Mouse (Mus musculus): ENCODE data around the gene Adra1d.

Gene Adra1d

GRCm38 (mm10) chr2:131541686-131542085, 20.4 kb downstream of the Adra1d start:
- DNase-seq (ENCODE audit: low read depth, low spot score): no peak

GRCm38 (mm10) chr2:131539780-131540179, 22.3 kb downstream of the Adra1d start:
- no peak for DNase-seq (ENCODE audit: low read depth, low spot score)

GRCm38 (mm10) chr2:131538341-131538740, 23.7 kb downstream of the Adra1d start:
- no peak for DNase-seq (ENCODE audit: low read depth, low spot score)

- DNase-seq (ENCODE audit: low read depth, low spot score): no peak
Measured at GRCm38 (mm10) chr2:131535168-131535567, 26.9 kb downstream of the Adra1d start.

- DNase-seq (ENCODE audit: low read depth, low spot score): no peak
Measured at GRCm38 (mm10) chr2:131531271-131531670, 30.8 kb downstream of the Adra1d start.

- DNase-seq (ENCODE audit: low read depth, low spot score): peak; percentile 48
Measured at GRCm38 (mm10) chr2:131530623-131531008, 31.5 kb downstream of the Adra1d start.

- peak; percentile 77 for DNase-seq (ENCODE audit: low read depth, low spot score)
Measured at GRCm38 (mm10) chr2:131529898-131530622, 32.0 kb downstream of the Adra1d start.

GRCm38 (mm10) chr2:131527061-131527460, 35.0 kb downstream of the Adra1d start:
- DNase-seq (ENCODE audit: low read depth, low spot score): peak; percentile 44

- no peak for DNase-seq (ENCODE audit: low read depth, low spot score)
Measured at GRCm38 (mm10) chr2:131520743-131521142, 41.3 kb downstream of the Adra1d start.

- DNase-seq (ENCODE audit: low read depth, low spot score): no peak
Measured at GRCm38 (mm10) chr2:131518790-131519189, 43.3 kb downstream of the Adra1d start.

- DNase-seq (ENCODE audit: low read depth, low spot score): no peak
Measured at GRCm38 (mm10) chr2:131517550-131517949, 44.5 kb downstream of the Adra1d start.

- no peak for DNase-seq (ENCODE audit: low read depth, low spot score)
Measured at GRCm38 (mm10) chr2:131514055-131514621, 47.9 kb downstream of the Adra1d start.

- DNase-seq (ENCODE audit: low read depth, low spot score): no peak
Measured at GRCm38 (mm10) chr2:131513477-131513876, 48.6 kb downstream of the Adra1d start.

- DNase-seq (ENCODE audit: low read depth, low spot score): no peak
Measured at GRCm38 (mm10) chr2:131510531-131510930, 51.6 kb downstream of the Adra1d start.

- DNase-seq (ENCODE audit: low read depth, low spot score): peak; percentile 86
Measured at GRCm38 (mm10) chr2:131509671-131510313, 52.3 kb downstream of the Adra1d start.

- DNase-seq (ENCODE audit: low read depth, low spot score): no peak
Measured at GRCm38 (mm10) chr2:131508501-131508900, 53.6 kb downstream of the Adra1d start.

GRCm38 (mm10) chr2:131506358-131506757, 55.7 kb downstream of the Adra1d start:
- DNase-seq (ENCODE audit: low read depth, low spot score): peak; percentile 64

- DNase-seq (ENCODE audit: low read depth, low spot score): no peak
Measured at GRCm38 (mm10) chr2:131505431-131505830, 56.7 kb downstream of the Adra1d start.

GRCm38 (mm10) chr2:131502561-131502960, 59.5 kb downstream of the Adra1d start:
- no peak for DNase-seq (ENCODE audit: low read depth, low spot score)

- no peak for DNase-seq (ENCODE audit: low read depth, low spot score)
Measured at GRCm38 (mm10) chr2:131501886-131502285, 60.2 kb downstream of the Adra1d start.

- no peak for DNase-seq (ENCODE audit: low read depth, low spot score)
Measured at GRCm38 (mm10) chr2:131499290-131499845, 62.7 kb downstream of the Adra1d start.

- DNase-seq (ENCODE audit: low read depth, low spot score): no peak
Measured at GRCm38 (mm10) chr2:131498219-131498618, 63.9 kb downstream of the Adra1d start.
